Mouse (Mus musculus): ENCODE results near the gene Gse1.

GRCm38 (mm10) chr8:120184850-120185792 lies 43.1 kb upstream of the Gse1 start:
- TF ChIP-seq POLR2A (IDR thresholded peaks at IDR 0.05; ENCODE audit: borderline replicate concordance, extremely low read depth, insufficient read depth, insufficient read length, poor library complexity, severe bottlenecking) (no peak), CTCF (IDR thresholded peaks at IDR 0.05; ENCODE audit: borderline replicate concordance, extremely low read depth, insufficient read depth, insufficient read length) (no peak)

All from brain, embryonic 14.5 days (tissue).